Mouse (Mus musculus) stomach, postnatal 0 days (tissue): Measurements from ENCODE around the gene Cox7a2l.

Source experiments
- CTCF ChIP-seq: IDR thresholded peaks from 2 replicates; pipeline ENCODE4 v1.5.1; 2016; ENCODE audit warnings: antibody characterized with exemption, low read depth, mild to moderate bottlenecking, moderate library complexity
- EP300 ChIP-seq: optimal IDR thresholded peaks from 2 replicates; pipeline ENCODE3; 2016; ENCODE audit warnings: antibody characterized with exemption

DNA sequence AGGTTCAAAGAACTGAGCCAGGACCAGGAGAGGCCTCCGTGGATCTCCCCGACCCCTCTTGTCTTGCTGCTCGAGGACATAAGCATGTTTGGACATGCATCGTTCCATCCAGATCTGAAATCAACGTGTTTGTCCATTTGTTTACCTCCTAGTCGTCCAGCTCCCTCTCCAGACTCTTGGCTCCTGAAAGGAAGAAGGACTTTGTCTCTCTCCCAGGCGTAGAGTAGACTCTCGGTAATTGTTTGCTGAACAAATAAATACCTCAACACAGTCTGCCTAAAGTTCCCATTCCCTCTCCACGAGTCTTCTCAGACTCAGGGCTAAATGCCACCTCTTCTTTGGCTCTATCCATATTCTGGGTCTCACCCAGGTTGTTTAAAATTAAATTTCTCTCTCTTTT is 16.0 kb upstream of the Cox7a2l start:
- TF ChIP-seq CTCF (no peak), EP300 (no peak)
